Mouse (Mus musculus) left cerebral cortex, postnatal 36 days (tissue): ENCODE results near the gene Klhl22. TPM values are rescaled to one million over a fixed set of nuclear protein-coding genes. Genes with fewer than 3 reads are reported as not detected.
"Not testable (repeated sequence)": the region's sequence is repeated elsewhere in the genome, so short reads cannot be mapped to it uniquely, and the experiment has no call there.

Experiments used
- DNase-seq, 2 experiments: peaks; one replicate each; pipeline ENCODE4 v3.0.0; 2021 to 2022; ENCODE audit warnings: low spot score in 2 of 2, mixed read lengths in 1 of 2
- intact Hi-C: fragments of 180-260 bp; cut with DNase I; formaldehyde crosslinking; loops from one replicate; pipeline ENCODE4 v1.15.1; 2025
- total RNA-seq, 2 experiments: library from RNA; stranded (reverse); gene quantifications; 2 replicates each; pipeline ENCODE4 v1.2.3; 2021

Gene Klhl22
- total RNA-seq = 100 to 1,000 TPM in 1 of 2 experiments, 10 to 100 TPM in 1; 92.5 to 110 TPM

DNA sequence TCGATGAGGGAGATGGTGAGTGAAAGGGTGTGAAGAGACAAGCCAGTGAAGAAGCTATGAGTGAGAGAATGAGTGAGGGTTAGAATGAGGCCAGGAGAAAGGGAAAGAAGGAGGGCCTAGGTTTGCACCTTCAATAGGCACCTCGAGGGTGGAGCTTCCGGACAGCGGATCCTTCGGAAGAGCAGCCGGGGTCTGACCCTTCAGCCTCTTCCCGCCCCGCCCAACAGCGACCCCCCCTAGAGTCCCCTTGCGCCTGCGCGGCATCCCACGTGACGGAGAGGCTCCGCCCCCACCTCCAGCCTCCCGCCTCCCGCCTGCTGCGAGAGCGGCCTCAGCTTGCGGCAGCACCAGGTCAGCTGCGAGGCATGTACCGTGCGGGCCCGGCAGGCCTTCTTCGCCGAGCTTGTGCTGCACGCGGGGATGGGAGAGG, at the start of gene Klhl22:
Klhl22 (plus strand) TSS at position 275 of the 430 bp plus-strand sequence.
- intact Hi-C loops = no loop called here

DNA sequence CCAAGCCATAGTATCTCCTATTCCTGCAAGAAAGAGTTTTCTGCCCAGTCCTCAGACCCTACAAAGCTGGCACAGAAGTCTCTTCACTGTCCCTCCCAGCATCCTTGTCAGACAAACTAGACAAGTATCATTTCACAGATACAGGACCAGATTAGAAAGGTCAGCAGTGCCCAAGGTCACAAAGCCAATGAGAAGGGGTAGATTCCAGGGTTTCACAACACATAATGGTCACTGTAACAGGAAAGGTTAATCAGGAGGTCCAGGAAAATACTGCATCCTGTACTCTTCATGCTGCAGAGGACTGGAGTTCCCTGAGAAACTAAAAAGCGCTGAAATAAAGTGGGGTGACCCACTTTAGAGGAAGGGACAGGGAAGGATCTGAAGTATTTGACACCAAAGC, 41.6 kb upstream of the Klhl22 start:
- DNase-seq = no peak
- intact Hi-C loops = no loop called here

More for the DNA sequence above, at the start of gene Klhl22:
- peak; percentile 89 to 90 for DNase-seq

DNA sequence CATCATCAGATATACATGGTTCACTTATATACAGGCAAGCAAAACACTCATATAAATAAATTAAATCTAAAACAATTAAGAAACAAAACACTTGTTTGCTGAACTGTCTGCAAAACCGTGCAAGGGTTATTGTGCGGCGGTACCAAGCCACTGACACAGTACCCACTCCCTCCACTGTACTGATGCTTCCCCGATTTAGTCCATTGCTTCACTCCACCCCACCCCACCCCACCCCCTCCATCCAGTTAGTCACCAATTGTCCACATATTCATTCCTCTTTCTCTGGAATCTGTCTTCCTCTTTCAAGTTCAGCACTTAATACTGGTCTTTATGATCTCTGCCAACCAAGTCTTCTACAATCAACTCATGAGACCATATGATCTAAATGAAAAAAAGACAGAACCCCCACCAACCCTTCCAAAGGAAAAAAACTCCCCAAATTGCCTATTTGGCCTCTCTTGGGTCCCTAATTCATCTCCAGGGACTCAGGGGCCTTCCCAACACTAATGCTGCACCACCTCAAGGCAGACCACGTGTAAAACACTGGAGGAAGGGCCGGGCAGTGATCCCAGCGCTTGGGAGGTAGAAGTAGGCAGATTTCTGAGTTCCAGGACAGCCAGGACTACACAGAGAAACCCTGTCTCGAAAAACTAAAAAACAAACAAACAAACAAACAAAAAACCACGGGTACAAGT, 38.2 kb upstream of the Klhl22 start:
- DNase-seq = no peak
- intact Hi-C loops = loop anchor here (5.0 kb wide), 1 partner anchor 74 kb away; the partner anchor contains the start of gene Ccdc74a

DNA sequence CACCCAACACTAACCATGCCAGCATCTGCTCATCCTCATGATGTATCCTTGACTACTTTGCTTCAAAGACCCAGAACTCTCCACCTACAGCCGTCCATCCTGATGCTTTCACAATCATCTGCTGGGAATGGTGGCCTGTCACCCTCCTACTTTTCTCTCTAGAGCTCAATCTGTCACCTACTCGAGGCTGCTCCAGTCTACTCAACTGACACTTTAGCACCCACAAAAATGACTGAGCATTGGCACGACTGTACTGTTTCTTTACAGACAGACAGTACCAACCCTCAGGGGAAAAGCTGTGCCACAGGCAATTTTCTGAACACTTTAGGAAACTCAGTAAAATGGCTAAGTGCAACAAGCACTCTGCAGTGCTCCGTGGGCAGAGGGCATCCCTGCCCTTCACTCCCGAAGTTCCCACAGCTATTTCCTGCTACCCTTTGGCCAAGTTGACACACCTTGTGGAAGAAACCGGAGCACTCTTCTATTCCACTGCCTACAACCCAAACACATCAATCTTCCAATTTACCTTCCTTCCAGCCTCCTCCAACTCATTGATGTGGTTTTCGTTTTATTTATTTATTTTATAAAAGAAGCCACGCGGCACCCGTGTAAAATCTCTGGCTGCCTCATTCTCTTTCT, 37.5 kb upstream of the Klhl22 start:
- peak in 1 of 2 experiments; percentile 15 for DNase-seq
- intact Hi-C loops = loop anchor here (5.0 kb wide), 1 partner anchor 75 kb away; the partner anchor contains the start of gene Ccdc74a

DNA sequence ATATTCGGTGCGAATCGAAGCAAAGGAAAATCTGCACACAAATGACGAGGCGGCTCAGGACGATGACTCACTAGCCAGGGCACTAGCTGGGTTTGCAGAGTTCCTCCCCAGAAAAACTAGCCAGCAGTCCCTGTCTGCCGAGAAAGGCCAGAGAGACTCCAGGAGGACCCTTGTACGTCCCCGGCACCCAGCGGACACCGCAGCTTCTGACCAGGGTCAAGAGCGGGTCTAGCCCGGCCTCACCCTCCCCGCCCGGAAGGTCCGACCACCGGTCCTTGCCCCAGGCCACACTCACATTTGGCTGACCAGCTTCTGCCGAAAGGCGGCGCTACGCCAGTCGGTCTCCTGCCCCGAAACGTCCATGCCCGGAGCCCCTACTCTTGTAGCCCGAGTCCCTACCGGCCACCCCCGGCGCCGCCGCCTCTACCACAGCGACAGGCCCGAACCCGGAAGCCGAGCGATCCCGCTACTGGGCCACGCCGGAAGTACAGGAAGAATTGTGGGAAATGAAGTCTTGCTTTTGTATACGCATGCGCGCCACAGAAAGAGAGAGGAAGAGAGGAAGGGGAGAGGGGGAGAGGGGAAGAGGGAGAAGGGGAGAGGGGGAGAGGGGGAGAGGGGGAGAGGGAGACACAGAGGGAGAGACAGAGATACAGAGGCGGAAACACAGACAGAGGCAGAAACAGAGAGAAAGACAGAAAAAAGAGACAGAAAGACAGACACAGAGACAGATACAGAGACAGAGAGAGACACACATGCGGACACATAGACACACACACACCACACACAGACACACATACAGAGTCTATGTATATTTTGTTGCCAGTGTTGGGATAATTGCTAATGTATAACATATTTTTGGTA, 36.7 kb upstream of the Klhl22 start:
- intact Hi-C loops = loop anchor here (5.0 kb wide), 1 partner anchor 75 kb away; the partner anchor contains the start of gene Ccdc74a
- peak; percentile 88 to 89 for DNase-seq

DNA sequence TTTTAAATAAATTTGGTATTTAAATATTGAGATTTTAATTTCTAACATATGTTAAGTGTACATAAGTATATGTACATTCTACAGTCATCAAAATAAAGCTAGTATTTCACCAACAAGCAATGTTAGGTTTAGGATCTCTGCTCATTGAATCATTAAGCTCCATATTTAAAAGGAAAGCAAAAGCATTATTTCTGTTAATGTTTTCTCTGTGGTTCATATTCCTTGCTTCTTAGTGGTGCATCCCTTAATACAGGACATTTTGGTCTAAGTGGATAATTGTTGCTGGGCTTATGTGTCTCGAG, 36.1 kb upstream of the Klhl22 start:
- intact Hi-C loops = loop anchor here (5.0 kb wide), 1 partner anchor 76 kb away; the partner anchor contains the start of gene Ccdc74a
- no peak for DNase-seq

DNA sequence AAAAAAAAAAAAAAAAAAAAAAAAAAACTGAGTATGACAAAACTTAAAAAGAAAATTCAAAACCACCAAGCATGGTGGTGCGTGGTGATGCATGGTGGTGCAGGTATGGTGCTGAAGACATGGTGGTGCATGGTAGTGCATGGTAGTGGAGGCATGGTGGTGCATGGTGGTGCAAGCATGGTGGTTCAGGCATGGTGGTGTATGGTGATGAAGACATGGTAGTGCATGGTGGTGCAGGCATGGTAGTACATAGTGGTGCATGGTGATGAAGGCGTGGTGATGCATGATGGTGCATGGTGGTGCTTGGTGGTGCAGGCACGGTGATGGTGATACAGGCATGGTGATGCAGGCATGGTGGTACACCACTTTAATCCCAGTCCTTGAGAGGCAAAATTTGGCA, 35.0 kb upstream of the Klhl22 start:
- DNase-seq = no peak
- intact Hi-C loops = loop anchor here (5.0 kb wide), 1 partner anchor 77 kb away; the partner anchor contains the start of gene Ccdc74a

DNA sequence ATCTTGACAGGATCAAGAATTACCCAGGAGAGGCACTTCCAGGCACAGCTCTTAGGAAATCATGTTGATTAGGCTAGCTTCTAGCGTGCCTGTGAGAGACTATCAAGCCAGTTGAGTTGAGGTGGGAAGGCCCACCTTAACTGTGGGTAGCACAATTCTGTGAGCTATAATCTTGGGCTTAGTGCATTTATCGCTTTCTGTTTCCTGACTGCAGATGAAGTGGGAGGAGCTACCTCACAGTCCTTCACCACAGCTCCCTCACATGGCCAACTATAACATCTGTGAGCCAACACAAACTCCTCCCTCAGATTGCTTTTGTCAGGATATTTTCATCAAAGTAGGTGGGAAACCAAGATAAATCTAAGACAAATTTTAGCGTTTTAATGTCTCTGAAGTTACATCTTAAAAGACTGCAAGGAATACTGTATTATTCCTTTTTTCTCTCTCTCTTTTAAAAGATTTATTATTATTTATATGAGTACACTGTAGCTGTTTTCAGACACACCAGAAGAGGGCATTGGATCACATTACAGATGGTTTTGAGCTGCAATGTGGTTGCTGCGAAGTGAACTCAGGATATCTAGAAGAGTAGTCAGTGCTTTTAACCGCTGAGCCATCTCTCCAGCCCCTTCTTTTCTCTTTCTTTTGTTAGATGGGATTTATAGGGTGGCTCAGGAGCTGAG, 32.1 kb upstream of the Klhl22 start:
- intact Hi-C loops = no loop called here
- no peak for DNase-seq

DNA sequence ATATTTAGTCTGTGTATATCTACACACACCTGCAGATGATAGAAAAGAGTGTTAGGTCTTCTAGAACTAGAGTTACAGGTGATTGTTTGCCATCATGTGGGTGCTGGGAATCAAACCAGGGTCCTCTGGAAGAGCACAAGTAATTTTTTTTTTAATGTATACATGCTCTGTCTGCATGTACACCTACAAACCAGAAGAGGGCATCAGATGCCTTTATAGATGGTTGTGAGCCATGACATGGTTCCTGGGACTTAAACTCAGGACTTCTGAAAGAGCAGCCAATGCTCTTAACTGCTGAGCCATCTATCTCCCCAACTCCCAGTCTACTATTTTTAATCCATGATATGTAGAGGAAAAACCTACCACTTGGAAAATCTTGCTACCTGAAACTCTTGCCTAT, 29.4 kb upstream of the Klhl22 start:
- DNase-seq = no peak
- intact Hi-C loops = no loop called here

DNA sequence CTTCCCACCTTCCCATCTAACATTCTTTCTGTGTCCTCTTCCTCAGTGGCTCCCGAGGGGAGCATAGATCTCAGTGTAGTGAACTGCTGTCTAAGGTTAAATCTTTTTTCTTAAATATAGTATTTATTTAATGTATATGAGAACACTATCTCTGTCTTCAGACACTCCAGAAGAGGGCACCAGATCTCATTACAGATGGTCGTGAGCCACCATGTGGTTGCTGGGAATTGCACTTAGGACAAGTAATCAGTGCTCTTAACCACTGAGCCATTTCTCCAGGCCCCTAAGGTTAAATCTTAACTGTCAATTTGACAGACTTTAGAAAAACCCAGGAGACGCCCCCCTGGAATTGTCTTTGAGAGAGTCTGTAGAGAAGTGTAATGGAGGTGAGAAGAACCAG, 27.4 kb upstream of the Klhl22 start:
- DNase-seq = no peak
- intact Hi-C loops = no loop called here

DNA sequence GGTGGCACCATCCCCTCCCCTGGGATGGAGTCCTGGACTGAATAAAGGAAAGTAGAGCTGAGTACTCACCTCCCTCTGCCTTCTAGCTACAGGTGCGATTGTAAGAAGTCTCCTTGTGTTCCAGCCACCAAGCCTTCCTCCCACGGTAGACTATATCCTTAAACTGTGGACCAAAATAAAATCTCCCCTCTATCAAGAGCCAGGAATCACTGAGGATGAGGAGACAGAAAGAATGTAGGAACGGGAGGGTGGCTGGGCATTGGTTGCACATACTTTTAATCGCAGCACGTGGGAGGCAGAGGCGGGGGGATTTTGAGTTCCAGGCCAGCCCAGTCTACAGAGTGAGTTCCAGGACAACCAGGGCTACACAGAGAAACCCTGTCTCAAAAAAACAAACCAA, 27.0 kb upstream of the Klhl22 start:
- intact Hi-C loops = no loop called here
- no peak for DNase-seq

DNA sequence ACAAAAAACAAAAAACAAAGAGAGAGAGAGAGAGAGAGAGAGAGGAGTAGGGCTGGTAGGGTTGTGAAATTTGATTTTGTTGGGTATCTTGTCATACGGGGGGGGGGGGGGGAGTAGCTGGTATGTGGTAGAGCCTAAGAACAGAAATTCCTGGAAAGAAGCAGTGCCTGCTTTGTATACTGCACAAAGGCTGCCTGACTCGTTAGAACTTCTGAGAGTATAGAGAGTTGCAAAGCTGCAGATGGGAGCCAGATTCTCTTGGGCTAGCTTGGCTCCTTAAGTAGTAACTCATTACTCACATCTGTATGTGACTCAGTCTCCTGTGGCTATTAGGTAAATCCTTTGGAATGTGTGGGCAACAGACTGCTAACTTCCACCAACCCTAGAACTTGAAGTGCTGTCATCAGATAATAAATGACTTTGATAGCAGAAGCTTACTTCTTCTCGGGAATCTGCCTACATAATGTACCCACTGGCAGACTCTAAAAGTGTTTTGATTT, 26.5 kb upstream of the Klhl22 start, which contains the start of gene Med15:
Med15 (minus strand) TSS at position 51 of the 500 bp plus-strand sequence.
- intact Hi-C loops = no loop called here
- DNase-seq = no peak

DNA sequence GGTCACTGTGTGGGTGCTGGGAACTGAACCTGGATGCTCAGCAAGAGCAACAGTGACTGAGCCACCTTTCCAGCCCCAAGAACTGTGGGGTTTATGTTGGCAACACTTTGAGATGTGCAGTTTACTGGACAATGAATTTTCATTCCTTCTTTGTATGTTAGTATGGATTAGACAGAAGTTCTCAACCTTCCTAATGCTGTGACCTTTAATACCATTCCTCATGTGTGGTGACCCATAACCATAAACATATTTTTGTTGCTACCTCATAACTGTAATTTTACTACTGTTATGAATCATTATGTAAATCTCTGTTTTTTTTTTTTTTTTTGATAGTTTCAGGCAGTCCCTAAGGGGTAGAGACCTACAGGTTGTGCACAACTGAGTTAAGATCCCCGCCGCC, 25.8 kb upstream of the Klhl22 start:
- intact Hi-C loops = no loop called here

DNA sequence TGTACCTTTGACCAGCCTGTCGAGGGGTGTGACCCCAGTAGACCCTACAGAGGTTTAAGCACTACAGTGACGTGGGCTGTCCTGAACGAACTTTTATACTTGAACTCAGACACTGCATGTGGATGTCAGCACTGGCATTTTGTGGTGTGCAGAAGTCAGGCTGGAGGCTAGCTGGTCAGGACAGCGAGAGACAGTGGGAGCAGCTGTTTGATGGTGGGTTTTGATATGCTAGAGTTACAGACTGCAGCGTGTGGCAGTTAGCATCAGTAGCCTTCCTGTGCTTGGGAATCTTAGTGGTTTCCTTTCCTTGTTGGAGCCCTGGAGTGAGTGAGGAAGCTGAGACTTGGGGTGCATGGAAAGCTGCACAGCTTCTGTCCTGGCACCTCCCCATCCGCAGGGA, 24.5 kb upstream of the Klhl22 start:
- intact Hi-C loops, DNase-seq: not testable (repeated sequence)

More for the DNA sequence above, 25.8 kb upstream of the Klhl22 start:
- no peak for DNase-seq

DNA sequence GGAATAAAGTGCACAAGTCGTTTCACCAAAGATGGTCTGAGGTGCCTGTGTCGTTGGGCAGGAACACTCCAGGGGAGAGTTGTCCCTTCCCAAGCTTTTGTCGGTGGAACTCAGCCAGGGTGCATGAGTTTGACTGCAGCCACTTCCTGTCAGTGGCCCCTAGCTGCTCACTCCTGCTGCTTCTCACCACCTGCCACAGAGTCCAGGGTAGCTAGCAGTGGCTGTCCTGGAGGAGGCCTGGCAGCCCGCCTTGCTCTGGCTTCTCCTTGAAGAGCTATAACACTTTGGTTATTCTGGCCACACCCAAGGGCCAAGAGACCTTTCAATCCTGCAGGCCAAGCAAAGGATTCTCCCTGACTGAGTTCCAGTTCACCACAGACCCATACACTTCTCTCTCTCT, 23.3 kb upstream of the Klhl22 start:
- no peak for DNase-seq
- intact Hi-C loops = no loop called here

DNA sequence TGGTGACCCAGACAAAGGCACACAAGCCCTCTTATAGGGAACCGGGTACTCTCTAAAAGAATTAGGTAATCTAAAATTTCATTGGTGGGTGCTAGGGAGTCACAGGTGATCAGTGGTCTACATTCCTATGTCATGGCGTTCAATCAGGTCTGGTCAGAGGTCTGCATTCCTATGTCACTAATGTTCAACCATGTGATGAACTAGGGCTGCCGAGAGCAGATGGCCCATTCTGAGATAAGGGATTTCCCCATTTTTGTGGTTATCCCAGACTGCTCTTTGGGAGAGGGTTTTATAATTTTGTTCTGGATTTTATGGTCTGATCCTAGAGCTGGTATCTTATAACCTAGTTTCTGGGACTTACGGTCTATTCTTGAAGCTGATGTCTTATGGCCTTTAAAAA, 19.3 kb upstream of the Klhl22 start:
- intact Hi-C loops = loop anchor here (5.0 kb wide), 1 partner anchor 72 kb away; no protein-coding TSS in a partner anchor
- no peak for DNase-seq

DNA sequence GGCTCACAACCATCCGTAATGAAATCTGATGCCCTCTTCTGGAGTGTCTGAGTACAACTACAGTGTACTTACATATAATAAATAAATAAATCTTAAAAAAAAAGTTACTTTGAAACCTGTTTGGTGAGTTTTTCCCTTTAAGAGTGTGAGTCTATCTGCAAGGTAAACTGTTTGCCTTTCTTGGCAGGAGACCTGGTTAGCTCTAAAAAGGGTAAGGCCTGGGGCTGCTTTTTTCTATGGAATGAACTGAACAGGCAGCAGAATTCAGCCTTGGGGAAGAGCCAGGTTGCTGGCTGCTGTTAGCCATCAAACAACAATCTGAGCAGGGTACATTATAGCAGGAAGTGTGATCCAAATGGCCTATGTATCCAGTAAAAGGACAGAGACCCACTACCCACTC, 16.6 kb upstream of the Klhl22 start:
- intact Hi-C loops = loop anchor here (5.0 kb wide), 1 partner anchor 69 kb away; no protein-coding TSS in a partner anchor
- no peak for DNase-seq

DNA sequence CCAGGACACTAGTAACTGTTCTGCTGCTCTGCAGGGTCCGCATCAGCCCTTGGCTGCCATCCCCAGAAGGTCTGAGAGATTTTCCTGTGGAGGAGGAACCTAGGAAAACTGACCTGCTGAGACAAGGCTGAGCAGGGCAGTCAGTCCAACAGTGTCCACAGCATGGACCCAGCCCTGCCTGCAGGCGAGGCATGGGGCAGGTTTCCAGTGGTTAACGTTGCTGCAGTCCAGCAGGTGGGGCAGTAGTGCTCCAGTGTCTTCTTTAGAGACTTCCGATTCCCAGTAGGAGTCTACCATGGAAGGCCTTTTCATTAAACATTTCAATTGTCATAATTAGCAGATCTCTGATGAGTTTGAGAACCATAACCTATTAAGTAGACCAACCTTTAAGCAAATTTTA, 16.1 kb upstream of the Klhl22 start:
- no peak for DNase-seq
- intact Hi-C loops = loop anchor here (5.0 kb wide), 1 partner anchor 69 kb away; no protein-coding TSS in a partner anchor

DNA sequence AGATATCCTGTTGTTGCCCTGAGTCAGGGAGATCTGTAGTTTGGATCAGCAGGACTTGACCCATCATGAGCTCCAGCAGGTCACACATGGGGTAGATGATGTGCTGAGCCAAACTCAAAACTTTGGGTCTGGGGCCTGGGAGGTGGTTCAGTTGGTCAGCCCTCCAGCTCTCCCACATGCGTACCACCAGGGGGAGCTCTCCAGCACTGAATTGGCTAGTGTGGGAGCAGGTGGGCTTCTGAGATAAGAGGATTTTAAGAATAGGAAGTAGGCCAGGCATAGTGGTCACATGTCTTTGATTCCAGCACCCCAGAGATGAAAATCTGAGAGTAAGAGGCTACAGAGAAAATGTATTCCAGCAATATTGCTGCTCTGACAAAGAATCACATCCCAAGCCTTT, 14.9 kb upstream of the Klhl22 start:
- intact Hi-C loops = loop anchor here (5.0 kb wide), 1 partner anchor 68 kb away; no protein-coding TSS in a partner anchor
- DNase-seq = no peak
